Mouse (Mus musculus) cerebellum, adult 11 months (tissue): Measurements from ENCODE around the gene Gm20388.

Experiments
- DNase-seq: peaks from one replicate; pipeline ENCODE4 v3.0.0; 2022

Gene Gm20388

GRCm38 (mm10) chr8:119967435-119967834, 56.8 kb downstream of the Gm20388 start:
- DNase-seq: no peak

- no peak for DNase-seq
Measured at GRCm38 (mm10) chr8:119970169-119970568, 59.5 kb downstream of the Gm20388 start.

GRCm38 (mm10) chr8:119972558-119972957, 61.9 kb downstream of the Gm20388 start:
- no peak for DNase-seq

- DNase-seq: no peak
Measured at GRCm38 (mm10) chr8:119978770-119979381, 68.2 kb downstream of the Gm20388 start.

GRCm38 (mm10) chr8:119981253-119981652, 70.6 kb downstream of the Gm20388 start:
- no peak for DNase-seq

- no peak for DNase-seq
Measured at GRCm38 (mm10) chr8:119984085-119984484, 73.4 kb downstream of the Gm20388 start.

GRCm38 (mm10) chr8:119986174-119986573, 75.5 kb downstream of the Gm20388 start:
- no peak for DNase-seq

GRCm38 (mm10) chr8:119988087-119988486, 77.4 kb downstream of the Gm20388 start:
- DNase-seq: peak; percentile 16

- no peak for DNase-seq
Measured at GRCm38 (mm10) chr8:119992249-119992648, 81.6 kb downstream of the Gm20388 start, which contains the start of gene Crispld2. Gene Crispld2, plus strand, starts transcription at chr8:119992438.

- DNase-seq: no peak
Measured at GRCm38 (mm10) chr8:119994114-119994513, 83.5 kb downstream of the Gm20388 start.

- no peak for DNase-seq
Measured at GRCm38 (mm10) chr8:119994556-119994955, 83.9 kb downstream of the Gm20388 start.

GRCm38 (mm10) chr8:119997266-119997665, 86.6 kb downstream of the Gm20388 start:
- DNase-seq: no peak

- no peak for DNase-seq
Measured at GRCm38 (mm10) chr8:120000461-120000860, 89.8 kb downstream of the Gm20388 start.

GRCm38 (mm10) chr8:120001712-120002111, 91.1 kb downstream of the Gm20388 start:
- no peak for DNase-seq

- no peak for DNase-seq
Measured at GRCm38 (mm10) chr8:120002348-120002747, 91.7 kb downstream of the Gm20388 start.

- no peak for DNase-seq
Measured at GRCm38 (mm10) chr8:120004154-120004702, 93.6 kb downstream of the Gm20388 start.

GRCm38 (mm10) chr8:120004705-120005381, 94.2 kb downstream of the Gm20388 start:
- no peak for DNase-seq

- DNase-seq: no peak
Measured at GRCm38 (mm10) chr8:120006645-120007160, 96.1 kb downstream of the Gm20388 start.

GRCm38 (mm10) chr8:120007178-120007577, 96.5 kb downstream of the Gm20388 start:
- no peak for DNase-seq

GRCm38 (mm10) chr8:120009284-120009683, 98.6 kb downstream of the Gm20388 start:
- no peak for DNase-seq

GRCm38 (mm10) chr8:120012491-120012890, 101.8 kb downstream of the Gm20388 start:
- DNase-seq: no peak

- no peak for DNase-seq
Measured at GRCm38 (mm10) chr8:120012927-120013326, 102.3 kb downstream of the Gm20388 start.

- DNase-seq: no peak
Measured at GRCm38 (mm10) chr8:120014267-120015023, 103.8 kb downstream of the Gm20388 start.
